Mouse (Mus musculus) myocyte (in vitro differentiated cells): Measurements from ENCODE around the gene Fbxo10.
A peak's percentile ranks its signal among the peaks of the same experiment; 100 is the strongest.

ENCODE experiments used
- MYOG ChIP-seq, 3 experiments: IDR thresholded peaks; one replicate each; pipeline ENCODE4 v1.6.1; 2011; ENCODE audit warnings: control low read depth in 2 of 3, low read depth in 2 of 3, mild to moderate bottlenecking in 2 of 3; ENCODE audit not compliant: insufficient read length in 2 of 3, control insufficient read depth in 1 of 3, insufficient read depth in 1 of 3
- POLR2A ChIP-seq: IDR thresholded peaks from one replicate; pipeline ENCODE4 v1.6.1; 2011; ENCODE audit warnings: low read depth, mild to moderate bottlenecking, control low read depth, moderate library complexity; ENCODE audit not compliant: insufficient read length
- POLR2AphosphoS2 ChIP-seq: IDR thresholded peaks from one replicate; pipeline ENCODE4 v1.6.1; 2011; ENCODE audit warnings: low read depth, control low read depth; ENCODE audit not compliant: insufficient read length
- TCF3 ChIP-seq: IDR thresholded peaks from one replicate; pipeline ENCODE4 v1.6.1; 2011; ENCODE audit warnings: low read depth, control low read depth; ENCODE audit not compliant: insufficient read length
- USF1 ChIP-seq: IDR thresholded peaks from one replicate; pipeline ENCODE4 v1.6.1; 2011; ENCODE audit warnings: low read depth, mild to moderate bottlenecking, control low read depth, moderate library complexity

- peak in 1 of 3 experiments; percentile 1 for TF ChIP-seq MYOG (IDR thresholded peaks at IDR 0.05; ENCODE audit: control insufficient read depth in 1 of 3, insufficient read depth in 1 of 3, insufficient read length in 2 of 3, low read depth in 2 of 3)
- peak; percentile 90 for TF ChIP-seq POLR2A
- TF ChIP-seq USF1: peak; percentile 88
- no peak for TF ChIP-seq TCF3
- TF ChIP-seq POLR2AphosphoS2: peak; percentile 80
Observed at GRCm38 (mm10) chr4:45084021-45084894, at the start of gene Fbxo10.
